Mouse (Mus musculus) heart, postnatal 10 days (tissue): Measurements from ENCODE around the gene Vmn1r42. TPM values are rescaled to one million over a fixed set of nuclear protein-coding genes. Genes with fewer than 3 reads are reported as not detected.
"Not testable (repeated sequence)": the region's sequence is repeated elsewhere in the genome, so short reads cannot be mapped to it uniquely, and the experiment has no call there.

ENCODE experiments used
- DNase-seq, 2 experiments: peaks; one replicate each; pipeline ENCODE4 v3.0.0; 2021
- intact Hi-C: fragments of 180-260 bp; cut with DNase I; formaldehyde crosslinking; loops from one replicate; pipeline ENCODE4 v1.15.1; 2025
- total RNA-seq, 2 experiments: library from RNA; stranded (reverse); gene quantifications; 2 replicates each; pipeline ENCODE4 v1.2.3; 2021

Gene Vmn1r42
- total RNA-seq: under 1 TPM in 1 of 2 experiments, not detected in 1; 0.05 TPM

- DNase-seq, intact Hi-C loops: not testable (repeated sequence)
Measured at GRCm38 (mm10) chr6:89876313-89876712, at the start of gene Vmn1r42, which contains the start of gene Vmn1r43. Vmn1r42 (minus strand) TSS chr6:89876413. Vmn1r43 (minus strand) TSS chr6:89876413.

- intact Hi-C loops: no loop called here
Measured at GRCm38 (mm10) chr6:89883812-89884211, 7.6 kb upstream of the Vmn1r42 start.

GRCm38 (mm10) chr6:89883360-89883759 is 7.1 kb upstream of the Vmn1r42 start, which contains the start of gene Vmn1r44:
Vmn1r44 (plus strand) TSS chr6:89883660.
- intact Hi-C loops: no loop called here
- DNase-seq: no peak

More at GRCm38 (mm10) chr6:89883812-89884211, 7.6 kb upstream of the Vmn1r42 start:
- no peak for DNase-seq

- intact Hi-C loops: no loop called here
- DNase-seq: no peak
Measured at GRCm38 (mm10) chr6:89880867-89881266, 4.7 kb upstream of the Vmn1r42 start.

GRCm38 (mm10) chr6:89876963-89877362 is 750 bp upstream of the Vmn1r42 start:
- no peak for DNase-seq
- intact Hi-C loops: no loop called here

GRCm38 (mm10) chr6:89867976-89868375 is 8.2 kb downstream of the Vmn1r42 start:
- no peak for DNase-seq
- intact Hi-C loops: no loop called here

- no peak for DNase-seq
- intact Hi-C loops: no loop called here
Measured at GRCm38 (mm10) chr6:89867276-89867675, 8.9 kb downstream of the Vmn1r42 start.

- DNase-seq: peak in 1 of 2 experiments; percentile 1
- intact Hi-C loops: no loop called here
Measured at GRCm38 (mm10) chr6:89863792-89864191, 12.4 kb downstream of the Vmn1r42 start.

- intact Hi-C loops: no loop called here
- DNase-seq: no peak
Measured at GRCm38 (mm10) chr6:89859839-89860238, 16.4 kb downstream of the Vmn1r42 start.

GRCm38 (mm10) chr6:89857552-89857951 is 18.7 kb downstream of the Vmn1r42 start:
- intact Hi-C loops: no loop called here
- DNase-seq: no peak

Other genes with a start within 250 kb of the Vmn1r42 start
- gene Txnrd3, start 232.4 kb downstream of the Vmn1r42 start, total RNA-seq: 10 to 100 TPM; 26.1 to 27.1 TPM
- gene Vmn1r40, start 168.9 kb downstream of the Vmn1r42 start, total RNA-seq: not detected
- gene Vmn1r41, start 135.6 kb downstream of the Vmn1r42 start, total RNA-seq: not detected
- gene Vmn1r43, start within 50 bp of the Vmn1r42 start, total RNA-seq: not detected
- not detected for gene Vmn1r44, start 7.2 kb upstream of the Vmn1r42 start, total RNA-seq
- gene Vmn1r45, start 64.2 kb upstream of the Vmn1r42 start, total RNA-seq: not detected
- not detected for gene Vmn1r46, start 92.9 kb upstream of the Vmn1r42 start, total RNA-seq
- gene Vmn1r47, start 139.7 kb upstream of the Vmn1r42 start, total RNA-seq: not detected
- not detected for gene Vmn1r48, start 160.4 kb upstream of the Vmn1r42 start, total RNA-seq
- gene Vmn1r49, start 202.1 kb upstream of the Vmn1r42 start, total RNA-seq: not detected
- gene Vmn1r50, start 225.0 kb upstream of the Vmn1r42 start, total RNA-seq: not detected
- not detected for gene Vmn1r51, start 246.2 kb upstream of the Vmn1r42 start, total RNA-seq